Mouse (Mus musculus): ENCODE data around the gene Ptprg.

Ptprg gene

DNA sequence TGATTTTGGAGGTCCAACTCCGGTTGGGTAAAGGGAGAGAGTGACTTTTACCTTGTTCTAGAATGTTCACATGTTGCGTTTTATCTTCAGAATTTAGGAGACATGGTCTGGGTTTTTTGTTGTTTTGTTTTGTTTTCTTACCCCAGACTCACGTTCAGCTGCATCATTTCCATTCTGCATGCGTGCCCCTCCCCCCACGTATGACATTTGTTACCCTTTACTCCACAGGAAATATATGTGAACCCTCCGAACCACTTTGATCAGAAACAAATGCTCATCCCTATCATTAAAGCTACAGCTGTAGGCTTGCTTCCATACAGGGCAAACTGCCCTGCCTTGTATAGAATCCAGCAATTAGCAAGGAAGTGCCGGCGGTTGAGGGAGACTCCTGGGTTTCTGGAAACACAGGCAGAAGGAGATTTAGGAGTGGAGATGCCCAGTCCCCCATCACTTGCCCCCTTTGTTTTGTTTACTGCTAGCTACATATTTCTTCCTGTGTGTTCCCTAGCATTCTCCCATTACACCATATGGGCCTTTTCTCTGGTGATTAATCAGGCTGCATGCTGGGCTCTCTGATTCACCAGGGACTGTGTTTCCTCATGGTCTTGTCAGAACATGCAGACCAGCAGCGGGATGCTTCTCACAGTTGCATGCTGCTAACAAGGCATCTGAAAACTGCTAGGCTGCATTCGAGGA is 130.2 kb downstream of the Ptprg start:
- no peak for DNase-seq (ENCODE audit: low spot score)

DNA sequence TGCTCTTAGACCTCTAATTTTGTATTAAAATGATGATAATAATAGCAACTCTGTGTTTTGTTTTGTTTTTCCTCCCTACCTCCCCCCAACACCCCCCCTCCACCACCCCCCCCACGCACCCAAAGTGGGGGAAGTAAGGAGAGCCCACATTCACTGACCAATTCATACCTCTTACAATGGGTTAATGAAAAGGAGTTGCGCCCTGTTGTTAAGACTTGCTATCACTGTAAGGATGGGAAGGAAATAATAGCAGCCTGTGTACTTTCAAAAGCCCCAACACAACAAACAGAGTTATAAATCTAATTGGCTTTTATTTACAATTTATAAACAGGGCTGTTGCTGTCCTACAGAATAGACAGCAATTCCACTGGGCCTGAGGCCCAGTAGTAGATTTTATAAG is 130.8 kb downstream of the Ptprg start:
- DNase-seq (ENCODE audit: low spot score), result no peak

DNA sequence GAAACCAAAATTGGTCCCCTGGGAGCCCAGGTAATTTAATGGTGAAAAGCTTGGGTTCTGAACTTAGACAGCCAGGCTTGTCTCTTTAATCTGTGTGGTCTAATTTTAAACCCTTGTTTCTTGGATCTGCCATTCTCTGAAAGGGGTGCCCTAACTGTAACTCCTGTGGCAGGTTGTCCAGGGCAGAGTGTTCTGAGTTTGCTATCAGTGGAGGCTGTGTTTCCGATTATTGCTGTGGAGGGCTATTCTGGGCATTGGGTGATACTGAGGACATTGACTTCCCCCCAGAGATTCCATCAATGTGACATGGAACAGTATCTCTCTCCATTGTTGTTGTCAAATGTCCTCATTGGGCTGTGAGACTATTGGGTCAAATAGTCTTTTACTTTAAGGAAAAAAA is 134.2 kb downstream of the Ptprg start:
- DNase-seq (ENCODE audit: low spot score), result no peak

- no peak for DNase-seq (ENCODE audit: low spot score)
Observed at GRCm38 (mm10) chr14:11688142-11688541, 134.8 kb downstream of the Ptprg start.

- DNase-seq (ENCODE audit: low spot score), result no peak
Observed at GRCm38 (mm10) chr14:11690066-11690465, 136.7 kb downstream of the Ptprg start.

GRCm38 (mm10) chr14:11691531-11691930 is 138.2 kb downstream of the Ptprg start:
- DNase-seq (ENCODE audit: low spot score), result no peak

DNA sequence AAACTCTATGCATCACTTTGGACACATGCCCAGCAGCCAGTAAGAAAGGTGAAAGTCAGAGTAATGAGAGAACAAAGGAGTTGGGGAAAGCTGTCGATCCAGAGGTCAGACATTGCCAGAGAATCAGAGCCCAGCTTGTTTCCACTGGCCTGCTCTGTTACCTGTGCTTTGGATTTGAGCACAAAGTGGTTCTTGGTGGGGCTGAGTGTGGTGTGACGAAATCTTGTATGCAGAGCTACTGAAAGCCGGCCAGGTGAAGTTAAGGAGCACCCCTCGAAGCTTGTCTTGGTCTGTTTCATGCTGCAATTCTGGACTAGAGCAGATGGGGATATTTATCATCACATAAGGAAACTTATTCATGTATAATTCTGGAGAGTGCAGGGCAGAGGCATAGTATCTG is 145.5 kb downstream of the Ptprg start:
- DNase-seq (ENCODE audit: low spot score), result no peak

DNA sequence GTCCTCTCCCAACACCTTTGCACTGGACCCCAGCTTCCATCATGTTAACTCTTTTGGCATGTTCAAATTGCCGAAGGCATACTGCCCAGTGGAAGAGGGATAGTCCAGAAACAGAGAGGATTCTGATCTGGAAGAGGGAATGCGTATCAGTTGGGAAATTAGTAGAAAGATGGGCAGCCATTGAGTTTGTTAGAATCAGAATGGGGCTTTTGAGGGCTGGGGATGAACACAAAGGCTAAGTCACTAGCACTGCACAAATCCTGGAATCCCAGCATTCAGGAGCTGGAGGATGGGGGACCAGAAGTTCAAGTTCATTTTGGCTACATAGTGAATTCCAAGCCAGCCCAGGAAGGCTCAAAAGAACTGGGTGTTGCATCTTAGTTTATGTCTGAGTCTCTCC is 146.3 kb downstream of the Ptprg start:
- DNase-seq (ENCODE audit: low spot score), result no peak

DNA sequence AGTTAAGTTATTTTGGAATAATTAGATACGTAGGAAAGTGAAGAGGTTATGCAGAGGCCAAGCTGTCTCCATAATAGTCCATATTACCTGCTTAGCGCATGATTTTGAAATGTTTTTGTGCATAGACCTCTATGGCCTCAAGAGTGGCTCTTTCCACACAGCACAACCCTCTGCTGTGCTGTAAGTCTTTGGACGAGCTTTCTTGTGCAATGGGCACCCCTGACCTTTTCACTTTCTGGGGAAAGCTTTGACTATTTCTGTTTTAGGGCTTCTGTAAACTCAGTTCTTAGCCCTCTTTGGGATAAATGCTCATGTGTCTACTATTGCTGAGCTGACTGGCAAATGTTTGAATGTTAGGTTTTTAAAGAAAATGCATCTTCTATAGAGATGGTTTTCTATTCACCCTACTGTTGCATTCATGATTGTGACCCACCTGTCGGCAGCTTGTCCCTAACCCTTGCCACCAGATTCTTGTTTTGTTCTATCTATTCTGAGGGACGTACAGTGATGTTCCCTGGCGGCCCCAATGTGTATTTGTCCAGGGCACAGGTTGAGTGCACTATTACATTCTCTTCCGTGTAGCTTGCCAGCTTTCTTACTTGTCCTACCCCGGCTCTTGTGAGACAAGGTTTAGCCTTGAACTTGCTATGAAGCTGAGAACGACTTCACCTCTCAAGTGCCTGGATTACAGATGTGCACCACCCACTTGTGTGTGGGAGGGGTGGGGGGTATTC is 148.4 kb downstream of the Ptprg start:
- no peak for DNase-seq (ENCODE audit: low spot score)

- DNase-seq (ENCODE audit: low spot score), result no peak
Observed at GRCm38 (mm10) chr14:11702770-11703477, 149.6 kb downstream of the Ptprg start.

DNA sequence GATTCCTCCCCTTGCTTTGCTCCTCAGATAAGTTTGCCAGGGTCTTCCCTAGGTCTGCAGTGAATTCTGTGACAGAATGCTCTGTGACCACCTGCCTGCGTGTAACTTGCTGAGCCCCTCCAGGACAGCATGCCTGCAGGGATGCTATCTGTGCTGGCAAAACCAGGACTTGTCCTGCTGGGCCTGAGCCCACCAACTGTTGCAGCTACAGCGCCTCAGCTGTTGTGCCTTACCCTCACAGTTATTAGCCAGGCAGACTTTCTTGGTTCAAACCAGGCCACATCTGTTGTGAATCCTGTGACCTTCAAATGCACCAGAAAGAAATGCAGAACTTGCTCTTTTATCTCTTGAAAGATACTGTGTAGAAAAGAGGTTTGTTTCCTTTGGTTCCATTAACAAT is 151.5 kb downstream of the Ptprg start:
- DNase-seq (ENCODE audit: low spot score), result no peak

GRCm38 (mm10) chr14:11709352-11709751 is 156.0 kb downstream of the Ptprg start:
- no peak for DNase-seq (ENCODE audit: low spot score)

GRCm38 (mm10) chr14:11709798-11710197 is 156.5 kb downstream of the Ptprg start:
- no peak for DNase-seq (ENCODE audit: low spot score)

- no peak for DNase-seq (ENCODE audit: low spot score)
Observed at GRCm38 (mm10) chr14:11710410-11711122, 157.2 kb downstream of the Ptprg start.

GRCm38 (mm10) chr14:11712146-11712545 is 158.8 kb downstream of the Ptprg start:
- DNase-seq (ENCODE audit: low spot score), result no peak

DNA sequence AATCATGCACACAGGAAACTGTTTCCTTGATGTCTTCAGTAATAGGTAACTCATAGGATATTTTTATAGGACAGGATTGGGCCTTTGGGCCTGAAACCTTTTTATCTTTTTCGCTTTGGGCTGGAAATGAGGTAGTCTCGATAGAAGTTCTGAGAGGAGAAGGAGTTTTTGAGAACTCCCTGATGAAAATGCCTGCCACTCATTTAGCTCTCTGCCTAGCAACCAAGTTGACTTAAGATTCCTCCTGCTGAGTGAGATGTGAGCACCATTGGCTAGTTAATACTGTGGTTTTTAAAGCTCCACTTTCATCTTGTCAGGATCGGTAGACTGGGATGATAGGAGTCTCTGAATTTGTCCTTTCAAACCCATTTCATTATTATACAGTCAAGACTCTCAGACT is 162.9 kb downstream of the Ptprg start:
- DNase-seq (ENCODE audit: low spot score), result no peak

- DNase-seq (ENCODE audit: low spot score), result no peak
Observed at GRCm38 (mm10) chr14:11718201-11718600, 164.9 kb downstream of the Ptprg start.

- no peak for DNase-seq (ENCODE audit: low spot score)
Observed at GRCm38 (mm10) chr14:11719259-11719658, 165.9 kb downstream of the Ptprg start.

- DNase-seq (ENCODE audit: low spot score), result no peak
Observed at GRCm38 (mm10) chr14:11722101-11722500, 168.8 kb downstream of the Ptprg start.

DNA sequence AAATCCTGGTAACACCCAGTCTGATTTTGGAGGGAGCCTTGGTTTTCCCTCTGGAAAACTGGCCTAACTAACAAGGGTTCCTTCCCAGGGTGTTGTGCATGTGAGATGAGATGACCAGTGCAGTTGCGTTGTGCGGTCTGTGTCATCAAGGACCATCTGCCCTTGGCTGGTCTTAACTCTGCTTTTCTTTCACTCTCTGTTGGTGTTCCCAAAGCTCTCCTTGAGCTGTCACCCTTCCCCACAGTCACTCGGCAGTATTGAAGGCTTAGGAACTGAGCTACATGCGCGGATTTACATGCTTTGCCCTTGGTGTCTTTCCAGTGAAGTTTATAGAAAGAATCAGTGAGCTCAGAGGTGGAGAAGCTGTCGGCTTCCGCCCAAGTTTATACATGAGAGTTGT is 170.5 kb downstream of the Ptprg start:
- DNase-seq (ENCODE audit: low spot score), result no peak

GRCm38 (mm10) chr14:11731223-11731920 is 178.0 kb downstream of the Ptprg start:
- DNase-seq (ENCODE audit: low spot score), result no peak

- no peak for DNase-seq (ENCODE audit: low spot score)
Observed at GRCm38 (mm10) chr14:11732376-11732775, 179.0 kb downstream of the Ptprg start.

All from urinary bladder, postnatal 10 days (tissue).